Mouse (Mus musculus) kidney, postnatal 0 days (tissue): ENCODE data around the gene Nsf. TPM values are rescaled to one million over a fixed set of nuclear protein-coding genes. Genes with fewer than 3 reads are reported as not detected.

Experiments
- ATAC-seq: fragments of 200-750 bp; cut with Nextera tagmentation; replicated peaks from 2 replicates; pipeline ENCODE4 v1.8.0; 2017; ENCODE audit warnings: low read depth, moderate number of reproducible peaks, moderate TSS enrichment, moderate library complexity; ENCODE audit not compliant: low FRiP score
- DNase-seq: peaks from one replicate; pipeline ENCODE4 v3.0.0-alpha.2; 2016; ENCODE audit warnings: low spot score
- H3K27ac ChIP-seq: fragments of 300-500 bp; sonication (generic); 2 replicates; pipeline ENCODE4 v1.5.1; 2014; ENCODE audit warnings: mild to moderate bottlenecking
- H3K27me3 ChIP-seq: fragments of 300-500 bp; sonication (generic); 2 replicates; pipeline ENCODE4 v1.6.1; 2014; ENCODE audit warnings: low read length, mixed read lengths; ENCODE audit not compliant: insufficient read depth
- H3K36me3 ChIP-seq: fragments of 300-500 bp; sonication (generic); 2 replicates; pipeline ENCODE4 v1.6.1; 2014; ENCODE audit warnings: low read length, mixed read lengths; ENCODE audit not compliant: insufficient read depth
- H3K4me1 ChIP-seq: fragments of 300-500 bp; sonication (generic); replicated peaks from 2 replicates; pipeline ENCODE4 v1.6.1; 2014; ENCODE audit warnings: antibody characterized with exemption, low read length, mixed read lengths; ENCODE audit not compliant: insufficient read depth
- H3K4me2 ChIP-seq: fragments of 300-500 bp; sonication (generic); 2 replicates; pipeline ENCODE4 v1.6.1; 2014; ENCODE audit warnings: mild to moderate bottlenecking, low read length, moderate library complexity, mixed read lengths
- H3K4me3 ChIP-seq: fragments of 300-500 bp; sonication (generic); replicated peaks from 2 replicates; pipeline ENCODE4 v1.5.1; 2014; ENCODE audit warnings: low read depth, low read length
- H3K9ac ChIP-seq: fragments of 300-500 bp; sonication (generic); 2 replicates; pipeline ENCODE4 v1.6.1; 2014; ENCODE audit warnings: low read depth, low read length
- H3K9me3 ChIP-seq: fragments of 300-500 bp; sonication (generic); replicated peaks from 2 replicates; pipeline ENCODE4 v1.6.1; 2016; ENCODE audit warnings: low read length, inconsistent platforms, mixed read lengths
- CTCF ChIP-seq: IDR thresholded peaks from 2 replicates; pipeline ENCODE4 v1.5.1; 2016; ENCODE audit warnings: antibody characterized with exemption, low read depth, mild to moderate bottlenecking, moderate library complexity
- WGBS: fragments of 180-500 bp; shearing (Covaris S2); extraction: QIAGEN DNeasy Blood & Tissue Kit; methylation state at CpG from one replicate; pipeline ENCODE4 v1.1.7; 2014; 5-methylcytosine and 5-hydroxymethylcytosine counted together
- polyA plus RNA-seq: library from polyadenylated mRNA; unstranded; fragments of >200 nt; fragmentation: Nextera tagmentation; extraction: Ambion mirVana; gene quantifications from 2 replicates; pipeline ENCODE4 v1.2.1, GENCODE M21; 2015

Gene Nsf
- 37.1 and 41.2 TPM in 2 replicates for polyA plus RNA-seq

GRCm38 (mm10) chr11:103953896-103954292, at the start of gene Nsf:
Gene Nsf, minus strand, starts transcription at chr11:103954056.
- Histone ChIP-seq H3K36me3 (no peaks in the 10 kb centered on the region), H3K4me2 (peak within 1 kb of the TSS; percentile 94), H3K9ac (peak within 1 kb of the TSS; percentile 88), H3K9me3 (no peaks in the 10 kb centered on the region), H3K4me1 (peaks cover 3% of the 10 kb centered on the region; the same call in 1 of the 2 replicates), H3K4me3 (peak within 1 kb of the TSS; percentile 89), H3K27me3 (no peaks in the 10 kb centered on the region), H3K27ac (peak within 1 kb of the TSS; percentile 60; the same call in 1 of the 2 replicates)
- under 1% methylated on average over 47 of the region's 53 CpGs for WGBS
- peak; percentile 91 for DNase-seq
- ATAC-seq: peak; percentile 96
- TF ChIP-seq CTCF: no peak

DNA sequence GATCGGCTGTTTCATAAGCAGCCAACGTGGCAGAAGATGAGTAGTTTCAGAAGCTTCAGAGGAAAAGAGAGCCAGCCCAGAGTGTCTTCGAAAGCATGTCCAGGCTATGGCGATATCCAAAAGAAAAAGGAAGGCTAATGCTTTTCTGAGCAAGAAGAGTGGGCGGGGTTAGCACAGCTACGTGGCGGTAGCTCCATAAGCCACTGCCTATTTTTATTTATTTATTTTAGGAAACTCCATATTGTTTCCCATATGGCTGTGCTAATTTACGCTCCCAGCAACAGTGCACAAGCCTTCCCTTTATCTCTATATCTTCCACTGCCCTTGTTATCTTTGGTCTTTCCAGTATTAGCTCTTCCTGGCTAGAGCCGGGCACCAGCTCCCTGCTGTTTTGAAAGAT, 49.5 kb upstream of the Nsf start:
- Histone ChIP-seq H3K36me3 (no peaks in the 10 kb centered on the region), H3K4me2 (no peak overlapping the region), H3K4me3 (no peak overlapping the region), H3K9me3 (no peaks in the 10 kb centered on the region), H3K27me3 (no peaks in the 10 kb centered on the region), H3K27ac (no peak overlapping the region), H3K9ac (no peak overlapping the region), H3K4me1 (no peaks in the 10 kb centered on the region)
- DNase-seq (no peak), ATAC-seq (no peak)
- TF ChIP-seq CTCF: no peak
- 64% methylated on average over 9 of the region's 9 CpGs for WGBS

GRCm38 (mm10) chr11:104002191-104002590, 48.3 kb upstream of the Nsf start:
- H3K27ac ChIP-seq: no peak overlapping the region
- TF ChIP-seq CTCF: no peak
- H3K36me3 ChIP-seq: no peaks in the 10 kb centered on the region
- no peak overlapping the region for H3K4me2 ChIP-seq
- no peak overlapping the region for H3K4me3 ChIP-seq
- DNase-seq: no peak
- no peaks in the 10 kb centered on the region for H3K9me3 ChIP-seq
- no peaks in the 10 kb centered on the region for H3K4me1 ChIP-seq
- H3K27me3 ChIP-seq: no peaks in the 10 kb centered on the region
- no peak overlapping the region for H3K9ac ChIP-seq
- no peak for ATAC-seq
- WGBS: 78% methylated on average over 5 of the region's 5 CpGs

DNA sequence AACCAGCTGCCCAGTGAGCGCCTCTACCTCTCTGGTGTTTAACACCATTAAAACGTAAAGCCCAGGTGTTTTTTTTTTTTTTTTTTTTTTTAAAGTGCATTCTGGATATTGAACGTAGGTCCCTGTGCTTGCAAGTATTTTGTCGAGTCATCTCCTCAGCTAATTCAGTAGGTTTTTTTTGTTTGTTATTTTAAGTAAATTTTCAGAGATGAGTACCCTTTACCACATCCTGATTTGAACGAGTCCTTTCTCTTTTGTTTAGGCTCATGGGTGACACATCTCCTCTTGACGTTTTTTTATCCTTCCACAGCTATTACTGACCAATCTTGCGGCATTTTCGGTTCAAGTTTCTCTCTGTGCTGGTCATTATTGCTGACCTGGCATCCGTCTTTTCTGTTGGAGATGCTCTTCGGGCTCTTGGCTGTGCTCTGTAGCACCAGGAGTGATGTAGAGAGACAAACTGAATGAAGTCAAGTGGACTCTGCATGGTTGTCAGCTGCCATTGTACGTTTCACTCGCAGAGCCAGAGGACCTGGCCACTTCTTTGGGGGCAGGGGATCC, 47.6 kb upstream of the Nsf start:
- no peaks in the 10 kb centered on the region for H3K9me3 ChIP-seq
- no peak overlapping the region for H3K27ac ChIP-seq
- no peaks in the 10 kb centered on the region for H3K4me1 ChIP-seq
- DNase-seq: no peak
- TF ChIP-seq CTCF: no peak
- H3K9ac ChIP-seq: no peak overlapping the region
- no peak for ATAC-seq
- 71% methylated on average over 12 of the region's 12 CpGs for WGBS
- H3K4me3 ChIP-seq: no peak overlapping the region
- no peaks in the 10 kb centered on the region for H3K27me3 ChIP-seq
- no peak overlapping the region for H3K4me2 ChIP-seq
- H3K36me3 ChIP-seq: no peaks in the 10 kb centered on the region

DNA sequence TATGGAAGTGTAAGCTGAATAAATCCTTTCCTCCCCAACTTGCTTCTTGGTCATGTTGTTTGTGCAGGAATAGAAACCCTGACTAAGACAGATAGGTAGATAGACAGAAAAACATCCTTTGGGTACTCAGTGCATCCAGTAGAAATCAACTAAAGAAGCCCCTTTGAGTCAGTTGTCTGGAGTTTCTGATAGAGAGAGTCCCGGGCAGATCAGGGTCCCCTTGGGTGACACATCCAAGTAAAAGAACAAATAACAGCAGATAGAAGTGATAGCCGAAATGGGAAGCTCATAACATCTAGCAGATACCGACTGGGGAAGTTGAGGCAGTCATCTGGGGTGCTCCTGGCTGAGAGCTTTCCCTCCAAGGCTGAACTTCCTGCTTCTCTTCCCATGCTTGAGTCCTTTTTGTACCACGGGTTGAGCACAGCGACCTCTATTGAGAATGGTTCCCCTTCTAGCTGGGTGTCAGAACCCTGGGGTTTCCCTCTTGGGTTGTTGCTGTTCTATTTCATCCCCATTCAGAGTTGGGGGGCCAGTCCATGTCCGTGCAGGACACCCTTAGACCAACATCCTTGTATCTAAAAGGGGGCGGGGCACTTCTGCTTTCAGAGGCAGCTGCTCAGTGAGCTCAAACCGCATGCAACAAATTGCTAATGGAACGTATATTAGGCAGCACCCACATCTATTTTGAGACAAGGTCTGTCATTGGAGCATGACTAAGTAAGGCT, 47.0 kb upstream of the Nsf start:
- 68% methylated on average over 9 of the region's 9 CpGs for WGBS

DNA sequence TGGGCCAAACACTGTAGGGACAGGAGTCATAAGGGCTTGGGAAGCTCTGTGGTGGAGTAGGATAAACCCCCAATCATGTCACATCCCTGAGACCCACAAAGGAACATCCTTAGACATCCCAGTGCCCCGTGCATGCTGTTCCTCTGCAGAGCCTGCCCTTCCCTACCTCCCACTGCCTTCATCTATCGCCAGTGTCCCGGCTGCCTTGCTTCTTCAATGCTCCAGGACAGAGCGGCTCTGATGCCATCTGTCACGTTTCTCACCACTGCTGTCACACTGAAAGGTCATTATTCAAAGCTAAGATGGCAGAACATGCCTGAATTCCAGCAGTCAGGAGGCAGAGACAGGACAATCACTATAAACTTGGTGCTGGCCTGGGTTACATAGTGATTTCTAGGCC, 44.9 kb upstream of the Nsf start:
- ATAC-seq (no peak), DNase-seq (no peak)
- no peaks in the 10 kb centered on the region for H3K27me3 ChIP-seq
- no peak overlapping the region for H3K4me2 ChIP-seq
- WGBS: 70% methylated on average over 5 of the region's 5 CpGs
- no peak for TF ChIP-seq CTCF
- no peaks in the 10 kb centered on the region for H3K36me3 ChIP-seq
- no peak overlapping the region for H3K27ac ChIP-seq
- no peaks in the 10 kb centered on the region for H3K4me1 ChIP-seq
- H3K9me3 ChIP-seq: no peaks in the 10 kb centered on the region
- no peak overlapping the region for H3K4me3 ChIP-seq
- H3K9ac ChIP-seq: no peak overlapping the region

More for the DNA sequence above, 47.0 kb upstream of the Nsf start:
- no peak overlapping the region for H3K4me2 ChIP-seq
- no peak for TF ChIP-seq CTCF
- no peak overlapping the region for H3K27ac ChIP-seq
- DNase-seq: no peak
- no peak for ATAC-seq
- no peak overlapping the region for H3K9ac ChIP-seq
- H3K27me3 ChIP-seq: no peaks in the 10 kb centered on the region
- no peaks in the 10 kb centered on the region for H3K4me1 ChIP-seq
- no peaks in the 10 kb centered on the region for H3K9me3 ChIP-seq
- H3K4me3 ChIP-seq: no peak overlapping the region
- H3K36me3 ChIP-seq: no peaks in the 10 kb centered on the region
